Mouse (Mus musculus): Measurements from ENCODE around the gene Slc25a26. TPM values are rescaled to one million over a fixed set of nuclear protein-coding genes. Genes with fewer than 3 reads are reported as not detected.

The Slc25a26 gene
- polyA plus RNA-seq, 1 experiment: 6.6 TPM

DNA sequence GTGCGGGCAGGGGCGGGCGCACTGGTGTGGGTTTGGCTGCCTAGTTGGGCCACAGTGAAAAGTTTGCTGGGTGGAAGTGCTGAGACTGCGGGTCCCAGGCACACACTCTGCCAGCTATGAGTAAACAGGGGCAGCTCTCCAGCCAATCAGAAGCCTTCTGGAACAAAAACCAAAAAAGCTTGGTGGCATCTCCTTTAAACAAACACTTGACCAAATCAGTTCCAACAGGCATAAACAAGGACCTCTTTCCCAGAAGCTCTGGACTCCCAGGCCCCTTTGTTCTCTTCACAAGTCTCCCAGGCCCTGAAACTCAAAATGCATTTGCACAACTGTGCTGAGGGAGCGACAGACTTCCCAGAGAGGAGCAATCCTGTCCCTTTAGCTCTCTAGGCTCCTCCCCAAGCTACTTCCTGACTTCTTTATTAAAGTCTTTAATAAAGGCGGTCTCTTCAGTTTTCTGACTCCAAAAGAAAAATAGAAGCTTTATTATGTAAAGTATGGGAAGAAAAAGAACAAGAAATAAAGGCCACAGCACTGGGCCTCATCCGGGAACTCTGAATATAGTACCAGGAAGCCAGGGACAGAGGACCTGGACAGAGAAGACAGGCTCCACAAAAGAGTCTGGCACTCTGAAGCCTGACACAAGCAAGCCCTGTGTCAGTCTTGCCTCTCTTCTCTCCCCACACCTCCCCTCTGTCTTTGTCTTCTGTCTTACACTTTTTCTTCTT is 131.1 kb downstream of the Slc25a26 start:
- 50% methylated on average over 7 of the region's 7 CpGs for WGBS

DNA sequence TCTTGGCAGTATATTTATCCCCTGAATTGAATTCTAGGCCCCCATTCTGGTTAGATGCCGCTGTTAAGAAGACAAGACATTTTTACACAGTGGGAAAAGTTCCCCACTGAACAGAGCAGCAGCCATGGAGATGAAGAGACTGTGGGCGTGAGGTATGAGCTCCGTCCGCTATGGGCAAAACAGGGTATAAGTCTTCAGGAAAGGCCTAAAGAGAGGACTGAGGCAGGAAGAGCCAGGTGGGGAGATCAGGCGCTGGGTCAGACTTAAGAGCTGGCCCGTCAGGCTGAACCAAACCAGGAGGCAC is 131.6 kb downstream of the Slc25a26 start:
- WGBS: 65% methylated on average over 6 of the region's 6 CpGs

More for the DNA sequence above, 131.1 kb downstream of the Slc25a26 start:
- DNase-seq (ENCODE audit: low read depth, low spot score): no peak

DNA sequence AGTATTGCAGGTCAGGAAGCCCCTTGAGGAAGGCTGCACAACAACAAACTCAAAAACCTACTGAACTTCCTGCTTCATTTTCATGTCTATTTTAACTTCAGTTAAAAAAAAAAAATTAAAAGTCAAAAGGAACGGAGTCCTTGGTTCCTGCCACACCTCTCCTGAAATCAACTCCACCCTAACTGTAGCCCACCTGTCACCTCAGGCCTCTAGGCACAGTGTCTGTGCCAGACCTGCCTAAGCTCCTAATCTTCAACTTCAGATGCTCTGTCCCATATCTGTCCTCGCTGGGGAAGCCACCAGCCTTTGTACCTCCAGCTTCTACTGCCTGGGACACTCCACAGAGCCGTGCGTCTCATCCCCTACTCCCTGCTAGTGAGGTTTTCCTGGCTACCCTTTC is 134.1 kb downstream of the Slc25a26 start:
- WGBS: 34% methylated on average over 4 of the region's 4 CpGs
- no peak for DNase-seq (ENCODE audit: low read depth, low spot score)

More for the DNA sequence above, 131.6 kb downstream of the Slc25a26 start:
- no peak for DNase-seq (ENCODE audit: low read depth, low spot score)

- 32% methylated on average over 9 of the region's 9 CpGs for WGBS
- DNase-seq (ENCODE audit: low read depth, low spot score): no peak
These were observed 134.6 kb downstream of the Slc25a26 start for GRCm38 (mm10) chr6:94634710-94635109.

- no peak for DNase-seq (ENCODE audit: low read depth, low spot score)
- WGBS: 22% methylated on average over 1 of the region's 1 CpGs
These were observed 135.2 kb downstream of the Slc25a26 start for GRCm38 (mm10) chr6:94635343-94635742.

DNA sequence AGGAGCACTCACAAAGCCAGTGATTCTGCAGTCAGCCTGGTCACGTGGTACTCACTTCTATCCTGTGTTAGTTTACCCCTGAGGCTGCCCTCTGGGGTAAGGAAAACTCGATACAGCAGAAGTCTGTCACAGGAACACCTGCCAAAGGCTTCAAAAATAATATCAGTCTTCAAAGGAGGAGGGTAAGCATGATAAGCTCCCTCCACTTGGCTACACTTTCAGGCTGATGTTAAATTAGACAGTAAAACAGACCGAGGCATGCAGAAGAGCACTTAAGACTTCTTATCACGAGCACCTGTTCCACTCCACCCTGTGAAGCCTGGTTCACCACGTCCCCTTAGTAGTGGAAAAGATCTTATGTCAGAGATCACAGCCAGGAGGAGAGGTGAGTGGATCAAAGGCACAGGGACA is 136.9 kb downstream of the Slc25a26 start:
- 31% methylated on average over 5 of the region's 5 CpGs for WGBS
- DNase-seq (ENCODE audit: low read depth, low spot score): no peak

GRCm38 (mm10) chr6:94640297-94640696 is 140.2 kb downstream of the Slc25a26 start:
- WGBS: 20% methylated on average over 7 of the region's 7 CpGs

GRCm38 (mm10) chr6:94642048-94642447 is 141.9 kb downstream of the Slc25a26 start:
- WGBS: 80% methylated on average over 1 of the region's 1 CpGs
- no peak for DNase-seq (ENCODE audit: low read depth, low spot score)

More at GRCm38 (mm10) chr6:94640297-94640696, 140.2 kb downstream of the Slc25a26 start:
- no peak for DNase-seq (ENCODE audit: low read depth, low spot score)

GRCm38 (mm10) chr6:94643989-94644388 is 143.9 kb downstream of the Slc25a26 start:
- no peak for DNase-seq (ENCODE audit: low read depth, low spot score)
- 30% methylated on average over 2 of the region's 2 CpGs for WGBS

- DNase-seq (ENCODE audit: low read depth, low spot score): no peak
These were observed 144.5 kb downstream of the Slc25a26 start for GRCm38 (mm10) chr6:94644641-94645040.

DNA sequence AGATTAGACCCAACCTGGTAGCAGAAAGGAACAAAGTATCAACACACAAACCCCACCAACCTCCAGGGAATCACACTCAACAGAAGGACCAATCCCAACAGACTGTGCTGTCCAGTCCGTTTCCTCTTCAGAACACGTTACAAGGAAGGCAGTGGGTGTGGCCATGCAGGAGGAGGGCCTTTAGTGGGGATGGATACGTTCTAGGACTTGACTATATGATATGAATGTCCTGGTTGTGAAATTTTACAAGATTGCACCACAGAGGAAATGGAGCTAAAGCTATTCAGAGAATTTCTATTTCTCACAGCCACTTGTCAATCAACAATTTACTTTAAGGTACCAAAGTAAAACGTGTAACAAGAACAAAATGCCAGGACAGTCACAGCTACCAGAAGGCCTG is 145.6 kb downstream of the Slc25a26 start:
- DNase-seq (ENCODE audit: low read depth, low spot score): peak; percentile 52
- 18% methylated on average over 4 of the region's 4 CpGs for WGBS

More at GRCm38 (mm10) chr6:94644641-94645040, 144.5 kb downstream of the Slc25a26 start:
- 23% methylated on average over 3 of the region's 3 CpGs for WGBS

GRCm38 (mm10) chr6:94646274-94646863 is 146.2 kb downstream of the Slc25a26 start:
- DNase-seq (ENCODE audit: low read depth, low spot score): no peak

GRCm38 (mm10) chr6:94646902-94647301 is 146.8 kb downstream of the Slc25a26 start:
- no peak for DNase-seq (ENCODE audit: low read depth, low spot score)
- WGBS: 56% methylated on average over 6 of the region's 6 CpGs

More at GRCm38 (mm10) chr6:94646274-94646863, 146.2 kb downstream of the Slc25a26 start:
- 29% methylated on average over 6 of the region's 6 CpGs for WGBS

DNA sequence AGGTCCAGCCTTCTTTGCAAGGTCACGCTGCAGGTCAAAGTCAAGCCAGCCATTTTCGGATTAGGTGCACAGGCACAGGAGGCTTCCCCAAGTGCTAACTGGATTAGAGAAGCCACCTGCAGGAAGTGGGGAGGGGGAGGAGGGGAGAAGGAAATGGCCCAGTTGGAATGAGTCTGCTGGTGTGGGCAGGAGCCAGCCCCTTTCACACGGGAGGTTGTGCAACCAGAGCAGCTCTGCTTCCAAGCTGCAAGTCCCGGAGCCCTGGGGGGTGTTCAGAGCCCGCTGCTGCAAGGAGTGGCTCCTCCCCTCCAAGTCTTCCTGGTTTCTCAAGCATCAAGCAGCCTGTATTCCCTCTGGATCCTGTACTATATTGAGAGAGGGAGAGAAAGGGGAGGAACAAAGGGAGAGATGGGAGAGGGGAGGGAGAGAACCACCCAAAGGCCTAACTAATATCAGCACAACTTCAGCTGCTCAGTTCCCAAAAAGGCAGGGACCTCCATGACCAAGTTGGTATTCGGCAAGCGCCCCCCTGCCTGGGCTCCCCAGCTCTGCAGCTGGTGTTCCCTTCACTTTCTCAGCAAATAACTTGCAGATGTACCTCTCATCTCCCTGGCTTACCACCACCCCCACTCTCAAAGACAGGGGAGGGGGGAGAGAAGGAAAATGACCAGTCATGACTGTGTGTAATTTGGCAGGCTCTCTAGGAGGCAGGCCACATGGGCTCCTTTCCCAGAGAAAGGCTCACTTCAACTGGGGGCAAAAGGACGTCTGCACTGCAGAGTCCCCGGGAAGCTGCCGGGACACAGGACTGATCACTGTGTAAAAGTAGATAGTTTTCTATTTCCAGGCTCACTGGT is 147.7 kb downstream of the Slc25a26 start:
- no peak for DNase-seq (ENCODE audit: low read depth, low spot score)
- 17% methylated on average over 10 of the region's 10 CpGs for WGBS

- 15% methylated on average over 4 of the region's 4 CpGs for WGBS
- no peak for DNase-seq (ENCODE audit: low read depth, low spot score)
These were observed 148.4 kb downstream of the Slc25a26 start for GRCm38 (mm10) chr6:94648496-94648895.

GRCm38 (mm10) chr6:94649637-94650036 is 149.5 kb downstream of the Slc25a26 start:
- WGBS: 50% methylated on average over 1 of the region's 1 CpGs
- no peak for DNase-seq (ENCODE audit: low read depth, low spot score)

- 42% methylated on average over 17 of the region's 17 CpGs for WGBS
- DNase-seq (ENCODE audit: low read depth, low spot score): no peak
These were observed 151.4 kb downstream of the Slc25a26 start for GRCm38 (mm10) chr6:94651541-94651940.

DNA sequence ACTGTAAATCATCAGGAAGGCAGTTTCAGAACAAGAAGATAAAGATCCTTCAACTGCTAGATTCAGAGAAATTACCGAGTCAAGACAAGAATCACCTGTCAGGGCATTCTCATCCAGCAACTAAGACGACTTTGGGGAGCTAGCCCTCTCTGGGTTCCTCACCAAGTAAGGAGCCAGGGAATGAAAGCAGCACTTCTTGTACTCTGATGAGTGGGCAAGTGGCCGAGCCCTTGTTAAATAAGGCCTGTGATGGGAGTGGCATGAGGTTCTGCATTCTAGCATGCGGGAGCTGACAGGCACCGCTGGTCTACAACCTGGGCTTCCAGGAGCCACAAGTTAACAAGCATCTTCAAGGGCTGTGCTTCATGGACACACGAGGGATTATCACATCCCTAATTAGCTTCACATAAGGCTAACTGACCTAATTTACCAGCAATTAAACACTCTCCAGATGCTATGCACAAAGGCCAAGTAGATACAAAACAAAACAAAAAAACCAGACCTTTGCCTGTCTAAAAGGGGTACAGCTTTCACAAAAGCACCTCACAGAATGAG is 152.6 kb downstream of the Slc25a26 start:
- WGBS: 32% methylated on average over 6 of the region's 6 CpGs

DNA sequence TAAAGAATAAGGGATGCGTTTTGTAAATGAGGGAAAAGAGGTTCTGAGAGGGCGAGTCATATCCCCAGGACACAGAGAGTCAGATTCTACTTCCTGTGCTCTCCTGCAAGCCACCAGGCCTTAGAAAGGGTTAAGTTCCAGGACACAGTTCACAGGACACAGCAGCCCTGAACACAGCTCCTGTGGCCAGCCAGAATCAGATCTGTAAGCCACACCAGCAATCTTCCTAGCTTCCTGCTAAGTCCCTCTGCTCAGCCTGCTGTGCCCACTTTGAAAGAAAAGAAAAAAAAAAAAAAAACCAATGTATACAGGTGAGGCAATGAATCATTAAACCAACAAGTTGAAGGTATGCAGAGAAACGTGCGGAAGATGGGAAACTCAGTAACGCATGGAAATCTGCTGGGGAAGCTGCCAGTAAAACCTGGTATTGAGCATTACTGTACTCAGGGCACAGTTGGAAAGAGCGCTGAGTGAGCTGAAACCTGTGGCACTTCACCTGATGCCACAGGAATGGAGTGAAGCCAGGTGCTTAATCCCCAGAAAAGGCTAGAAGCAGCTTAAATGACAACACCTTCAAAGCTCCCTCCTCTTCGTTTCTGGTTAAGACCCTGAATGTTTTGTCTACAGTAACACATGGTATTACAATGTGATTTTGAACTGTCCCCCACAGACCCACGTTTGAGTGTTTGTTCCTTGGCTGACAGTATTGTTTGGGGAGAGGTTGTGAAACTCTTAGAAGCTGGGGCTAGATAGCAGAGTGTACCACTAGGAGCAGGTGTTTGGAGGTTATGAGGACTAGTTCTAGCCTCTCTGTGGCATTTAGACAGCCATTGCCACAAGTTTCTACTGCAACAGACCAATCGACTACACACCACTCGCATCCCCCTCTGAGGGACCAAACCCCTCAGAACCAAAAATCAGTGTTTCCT is 153.5 kb downstream of the Slc25a26 start:
- DNase-seq (ENCODE audit: low read depth, low spot score): no peak
- WGBS: 41% methylated on average over 10 of the region's 10 CpGs

More for the DNA sequence above, 152.6 kb downstream of the Slc25a26 start:
- no peak for DNase-seq (ENCODE audit: low read depth, low spot score)

Measured in large intestine, adult 2 months (tissue).